Mouse (Mus musculus) forebrain, postnatal 0 days (tissue): ENCODE measurements around the gene 4833427G06Rik. TPM values are rescaled to one million over a fixed set of nuclear protein-coding genes. Genes with fewer than 3 reads are reported as not detected.
"Not testable (repeated sequence)": the region's sequence is repeated elsewhere in the genome, so short reads cannot be mapped to it uniquely, and the experiment has no call there.

Experiments used
- ATAC-seq: fragments of 200-750 bp; cut with Nextera tagmentation; 2 replicates; pipeline ENCODE4 v1.8.0; 2017; ENCODE audit warnings: mild to moderate bottlenecking, moderate library complexity
- DNase-seq: peaks from one replicate; pipeline ENCODE4 v3.0.0-alpha.2; 2015
- H3K27ac ChIP-seq: fragments of 300-500 bp; sonication (generic); 2 replicates; pipeline ENCODE4 v1.5.1; 2014; ENCODE audit warnings: low read depth, mild to moderate bottlenecking, antibody characterized with exemption, low read length, moderate library complexity, mixed read lengths
- H3K27me3 ChIP-seq: fragments of 300-500 bp; sonication (generic); 2 replicates; pipeline ENCODE4 v1.6.1; 2014; ENCODE audit warnings: mild to moderate bottlenecking, low read length, mixed read lengths; ENCODE audit not compliant: insufficient read depth
- H3K36me3 ChIP-seq: fragments of 300-500 bp; sonication (generic); 2 replicates; pipeline ENCODE4 v1.6.1; 2014; ENCODE audit warnings: mild to moderate bottlenecking, moderate library complexity; ENCODE audit not compliant: insufficient read depth
- H3K4me1 ChIP-seq: fragments of 300-500 bp; sonication (generic); 2 replicates; pipeline ENCODE4 v1.6.1; 2014; ENCODE audit warnings: antibody characterized with exemption; ENCODE audit not compliant: insufficient read depth
- H3K4me2 ChIP-seq: fragments of 300-500 bp; sonication (generic); 2 replicates; pipeline ENCODE4 v1.6.1; 2014; ENCODE audit warnings: low read depth, mild to moderate bottlenecking, moderate library complexity
- H3K4me3 ChIP-seq: fragments of 300-500 bp; sonication (generic); 2 replicates; pipeline ENCODE4 v1.5.1; 2014; ENCODE audit warnings: low read depth, low read length, mixed read lengths
- H3K9ac ChIP-seq: fragments of 300-500 bp; sonication (generic); 2 replicates; pipeline ENCODE4 v1.6.1; 2014; ENCODE audit warnings: mild to moderate bottlenecking
- H3K9me3 ChIP-seq: fragments of 300-500 bp; sonication (generic); 2 replicates; pipeline ENCODE4 v1.6.1; 2016; ENCODE audit warnings: low read length
- CTCF ChIP-seq: sonication (generic); IDR thresholded peaks from 2 replicates; pipeline ENCODE4 v1.5.1; 2016; ENCODE audit warnings: antibody characterized with exemption, control low read depth, low read depth
- WGBS: fragments of 180-500 bp; shearing (Covaris S2); extraction: QIAGEN DNeasy Blood & Tissue Kit; methylation state at CpG from one replicate; pipeline ENCODE4 v1.1.7; 2014; 5-methylcytosine and 5-hydroxymethylcytosine counted together
- polyA plus RNA-seq: library from polyadenylated mRNA; unstranded; fragments of >200 nt; fragmentation: Nextera tagmentation; extraction: Ambion mirVana; gene quantifications from 2 replicates; pipeline ENCODE4 v1.2.1, GENCODE M21; 2015
- total RNA-seq: library from RNA; depleted of rRNA; stranded (reverse); fragments of >200 nt; gene quantifications from 2 replicates; pipeline ENCODE4 v1.2.3, GENCODE M21; 2014; rRNA removed

Gene 4833427G06Rik
- total RNA-seq (1.4 and 2.2 TPM in 2 replicates), polyA plus RNA-seq (1.5 and 2.4 TPM in 2 replicates)

GRCm38 (mm10) chr9:51101756-51102425, at the start of gene 4833427G06Rik:
4833427G06Rik (minus strand) TSS chr9:51102078.
- Histone ChIP-seq H3K27me3 (0 out of 2 replicates have a peak, but pooled peaks cover 2% of the 10 kb centered on the region), H3K4me2 (peak within 1 kb of the TSS; percentile 100), H3K4me1 (no peaks in the 10 kb centered on the region), H3K9ac (no peak within 1 kb of the TSS), H3K36me3 (no peaks in the 10 kb centered on the region), H3K27ac (no peak within 1 kb of the TSS), H3K4me3 (0 out of 2 replicates have a peak within 1 kb of the TSS, but pooled peaks have one; percentile 1), H3K9me3 (no peaks in the 10 kb centered on the region)
- peak; percentile 82 for ATAC-seq
- TF ChIP-seq CTCF: peak; percentile 39
- WGBS: 10% methylated on average over 27 of the region's 27 CpGs
- DNase-seq: peak; percentile 67

DNA sequence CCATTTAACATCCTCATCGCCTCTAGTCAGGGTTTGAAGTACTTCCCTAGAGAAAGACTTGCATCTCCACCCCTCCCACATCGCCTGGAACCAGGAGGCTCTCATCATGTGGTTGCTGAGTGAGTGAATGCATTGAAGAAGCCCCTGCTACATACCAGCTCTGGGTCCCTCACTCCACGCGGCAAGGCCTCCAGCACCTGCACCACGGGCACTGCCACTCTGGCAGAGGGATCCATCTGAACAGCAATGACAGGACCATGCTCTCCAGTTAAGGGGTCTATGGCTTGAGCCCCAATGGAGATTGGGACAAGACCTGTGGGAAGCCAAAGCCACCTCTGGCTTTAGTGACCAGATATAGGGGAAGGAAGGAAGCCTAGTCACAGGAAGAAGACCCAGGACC, 45.4 kb upstream of the 4833427G06Rik start:
- 87% methylated on average over 5 of the region's 5 CpGs for WGBS

DNA sequence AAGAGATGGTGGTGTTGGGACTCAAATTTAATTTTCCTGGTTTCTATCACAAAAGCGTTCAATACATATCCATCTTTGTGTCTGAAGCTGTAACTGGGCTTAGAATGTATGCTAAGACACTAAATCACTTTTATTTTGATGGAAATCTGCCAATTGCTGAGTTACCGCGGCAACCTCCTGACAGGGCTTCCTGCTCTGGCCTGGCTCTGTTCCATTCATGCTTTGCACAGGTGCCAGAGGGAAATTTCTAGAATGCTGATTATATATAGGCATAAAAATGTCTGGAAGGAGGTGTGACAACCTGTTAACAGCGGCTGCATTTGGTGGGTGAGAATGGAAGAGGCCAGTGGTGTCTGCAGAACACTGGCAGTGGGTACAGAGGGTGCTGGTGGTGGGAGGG, 44.6 kb upstream of the 4833427G06Rik start:
- 39% methylated on average over 4 of the region's 4 CpGs for WGBS
- Histone ChIP-seq H3K4me2 (no peak overlapping the region), H3K36me3 (no peaks in the 10 kb centered on the region), H3K27ac (no peak overlapping the region), H3K9ac (no peak overlapping the region), H3K27me3 (no peaks in the 10 kb centered on the region), H3K4me3 (no peak overlapping the region), H3K9me3 (no peaks in the 10 kb centered on the region), H3K4me1 (peaks cover 4% of the 10 kb centered on the region; the same call in 1 of the 2 replicates)
- DNase-seq (peak; percentile 30), ATAC-seq (no peak)
- no peak for TF ChIP-seq CTCF

More for the DNA sequence above, 45.4 kb upstream of the 4833427G06Rik start:
- DNase-seq (no peak), ATAC-seq (no peak)
- H3K36me3 ChIP-seq: no peaks in the 10 kb centered on the region
- H3K9ac ChIP-seq: no peak overlapping the region
- no peaks in the 10 kb centered on the region for H3K9me3 ChIP-seq
- no peaks in the 10 kb centered on the region; the same call in 1 of the 2 replicates for H3K27me3 ChIP-seq
- no peak overlapping the region for H3K4me3 ChIP-seq
- H3K4me2 ChIP-seq: no peak overlapping the region
- H3K4me1 ChIP-seq: peaks cover 4% of the 10 kb centered on the region; the same call in 1 of the 2 replicates
- H3K27ac ChIP-seq: no peak overlapping the region
- no peak for TF ChIP-seq CTCF

DNA sequence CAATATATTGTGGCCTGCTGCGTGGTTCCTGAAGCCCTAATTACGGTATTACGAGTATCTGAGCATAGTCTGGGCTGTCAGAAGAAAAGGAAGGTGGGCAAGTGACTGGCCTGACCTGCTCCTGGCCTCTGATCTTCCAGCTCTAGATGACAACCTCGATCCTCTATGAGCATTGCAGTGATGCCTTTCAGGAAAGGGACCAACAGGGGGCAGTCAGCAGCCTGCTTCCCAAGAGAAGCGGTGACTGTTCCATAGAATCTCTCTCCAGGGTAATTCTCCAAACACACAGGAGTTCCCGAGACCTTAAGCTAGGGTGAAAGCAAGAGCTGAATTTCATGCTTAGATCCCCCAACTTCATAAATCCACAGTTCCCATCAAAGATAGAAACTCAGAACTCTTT, 42.3 kb upstream of the 4833427G06Rik start:
- no peak for DNase-seq
- no peak for ATAC-seq
- WGBS: 78% methylated on average over 6 of the region's 6 CpGs
- no peaks in the 10 kb centered on the region for H3K9me3 ChIP-seq
- no peak overlapping the region for H3K27ac ChIP-seq
- peaks cover 4% of the 10 kb centered on the region; the same call in 1 of the 2 replicates for H3K4me1 ChIP-seq
- H3K27me3 ChIP-seq: no peaks in the 10 kb centered on the region
- TF ChIP-seq CTCF: 0 out of 2 replicates have a peak, but pooled peaks have one; percentile 17
- H3K4me3 ChIP-seq: no peak overlapping the region
- H3K36me3 ChIP-seq: no peaks in the 10 kb centered on the region
- H3K9ac ChIP-seq: no peak overlapping the region
- no peak overlapping the region for H3K4me2 ChIP-seq

DNA sequence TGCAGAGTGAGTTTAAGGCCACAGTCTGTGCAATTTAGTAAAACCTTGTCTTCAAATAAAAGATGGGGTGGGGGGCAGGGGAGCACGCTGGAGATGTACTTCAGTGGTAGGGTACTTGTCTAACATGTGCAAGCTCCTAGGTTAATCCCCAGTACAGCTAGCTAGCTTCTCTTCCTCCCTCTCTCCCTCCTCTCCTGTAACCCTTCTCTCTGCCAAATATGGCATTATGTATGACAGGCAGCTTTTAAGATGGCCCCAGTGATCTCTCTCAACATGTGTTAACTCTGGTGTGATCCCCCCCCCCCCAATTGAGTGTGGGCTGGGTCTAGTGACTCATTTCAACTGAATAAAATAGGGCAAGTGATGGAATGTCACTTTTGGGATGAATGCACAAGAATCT, 41.6 kb upstream of the 4833427G06Rik start:
- Histone ChIP-seq H3K4me3 (no peak overlapping the region), H3K9me3 (no peaks in the 10 kb centered on the region), H3K27ac (no peak overlapping the region), H3K4me2 (no peak overlapping the region), H3K9ac (no peak overlapping the region), H3K27me3 (no peaks in the 10 kb centered on the region), H3K4me1 (peaks cover 4% of the 10 kb centered on the region; the same call in 1 of the 2 replicates), H3K36me3 (no peaks in the 10 kb centered on the region)
- 92% methylated on average over 1 of the region's 1 CpGs for WGBS
- no peak for DNase-seq
- TF ChIP-seq CTCF: no peak
- no peak for ATAC-seq

DNA sequence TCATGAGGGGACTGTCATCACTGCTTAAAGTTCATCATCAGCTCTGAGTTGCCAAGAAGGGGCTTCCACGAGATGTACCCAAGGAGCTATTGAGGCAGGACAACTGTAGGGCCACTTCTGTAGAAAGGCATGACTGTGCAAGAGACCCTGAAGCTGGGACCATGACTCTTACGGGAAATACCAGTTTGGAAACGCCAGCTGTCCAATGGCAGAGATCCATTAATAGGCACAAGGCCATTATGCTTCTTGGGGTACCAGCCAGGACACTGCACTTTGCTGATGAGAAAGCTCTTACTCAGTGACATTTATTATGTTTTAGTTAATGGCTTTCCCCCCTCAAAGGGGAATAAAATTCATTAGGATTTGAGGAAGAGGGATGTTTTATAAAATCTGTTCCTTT, 38.8 kb upstream of the 4833427G06Rik start:
- Histone ChIP-seq H3K27me3 (no peaks in the 10 kb centered on the region), H3K4me3 (no peak overlapping the region), H3K9me3 (no peaks in the 10 kb centered on the region), H3K4me2 (no peak overlapping the region), H3K4me1 (no peaks in the 10 kb centered on the region), H3K27ac (no peak overlapping the region), H3K9ac (no peak overlapping the region), H3K36me3 (no peaks in the 10 kb centered on the region)
- DNase-seq: no peak
- WGBS: 76% methylated on average over 3 of the region's 3 CpGs
- no peak for TF ChIP-seq CTCF
- no peak for ATAC-seq

GRCm38 (mm10) chr9:51139401-51139800, 37.5 kb upstream of the 4833427G06Rik start:
- not testable (repeated sequence) for H3K9ac ChIP-seq, H3K4me1 ChIP-seq, H3K4me3 ChIP-seq, DNase-seq, H3K36me3 ChIP-seq, H3K27ac ChIP-seq, H3K9me3 ChIP-seq, ATAC-seq, H3K4me2 ChIP-seq, H3K27me3 ChIP-seq
- WGBS: 82% methylated on average over 1 of the region's 1 CpGs
